Mouse (Mus musculus) MEL (cell line): Measurements from ENCODE around the gene Calcrl. TPM values are rescaled to one million over a fixed set of nuclear protein-coding genes. Genes with fewer than 3 reads are reported as not detected.
A peak's percentile ranks its signal among the peaks of the same experiment; 100 is the strongest.

Source experiments
- DNase-seq: peaks from one replicate; pipeline ENCODE4 v3.0.0; 2011; ENCODE audit warnings: low read depth, low spot score
- H3K27ac ChIP-seq: 2 replicates; pipeline ENCODE4 v1.5.1; 2012; ENCODE audit warnings: low read depth, mild to moderate bottlenecking, control low read depth, low read length, moderate library complexity; ENCODE audit not compliant: control insufficient read depth
- H3K27me3 ChIP-seq, 2 experiments: fragments of 150-350 bp in 1 of 2; sonication (generic) in 1 of 2; 2 replicates each; pipeline ENCODE4 v1.6.1; 2012; ENCODE audit warnings: low read length in 2 of 2, mild to moderate bottlenecking in 2 of 2, improper control_type of control experiment in 1 of 2, moderate library complexity in 1 of 2; ENCODE audit not compliant: insufficient read depth in 2 of 2, control insufficient read depth in 1 of 2
- H3K36me3 ChIP-seq, 2 experiments: 2 replicates each; pipeline ENCODE4 v1.6.1; 2012 to 2014; ENCODE audit warnings: low read length in 2 of 2, improper control_type of control experiment in 1 of 2, inconsistent platforms in 1 of 2, mild to moderate bottlenecking in 1 of 2; ENCODE audit not compliant: insufficient read depth in 2 of 2, control insufficient read depth in 1 of 2
- H3K4me1 ChIP-seq, 2 experiments: fragments of 150-350 bp in 1 of 2; sonication (generic) in 1 of 2; 2 replicates each; pipeline ENCODE4 v1.6.1; 2012; ENCODE audit warnings: low read length in 2 of 2, improper control_type of control experiment in 1 of 2, mild to moderate bottlenecking in 1 of 2; ENCODE audit not compliant: insufficient read depth in 2 of 2, control insufficient read depth in 1 of 2
- H3K4me3 ChIP-seq, 2 experiments: fragments of 150-350 bp in 1 of 2; sonication (generic) in 1 of 2; 2 replicates each; pipeline ENCODE4 v1.5.1; 2012; ENCODE audit warnings: low read depth in 2 of 2, low read length in 2 of 2, mild to moderate bottlenecking in 2 of 2, moderate library complexity in 2 of 2, control low read depth in 1 of 2, improper control_type of control experiment in 1 of 2; ENCODE audit not compliant: control insufficient read depth in 1 of 2, insufficient read depth in 1 of 2
- H3K79me2 ChIP-seq: 2 replicates; pipeline ENCODE4 v1.6.1; 2012; ENCODE audit warnings: mild to moderate bottlenecking, low read length, moderate library complexity; ENCODE audit not compliant: control insufficient read depth, poor library complexity, insufficient read depth
- H3K9ac ChIP-seq: 2 replicates; pipeline ENCODE4 v1.6.1; 2012; ENCODE audit warnings: low read depth, mild to moderate bottlenecking, control low read depth, low read length, moderate library complexity; ENCODE audit not compliant: control insufficient read depth, poor library complexity, severe bottlenecking
- H3K9me3 ChIP-seq: fragments of 150-350 bp; sonication (generic); replicated peaks from 2 replicates; pipeline ENCODE4 v1.6.1; 2012; ENCODE audit warnings: mild to moderate bottlenecking, low read length, improper control_type of control experiment, moderate library complexity; ENCODE audit not compliant: insufficient read depth
- BHLHE40 ChIP-seq: IDR thresholded peaks from 2 replicates; pipeline ENCODE4 v1.6.1; 2012; ENCODE audit warnings: low read depth, mild to moderate bottlenecking, inconsistent platforms, low read length, improper control_type of control experiment, borderline replicate concordance
- CHD1 ChIP-seq: IDR thresholded peaks from 2 replicates; pipeline ENCODE4 v1.6.1; 2012; ENCODE audit warnings: low read depth, mild to moderate bottlenecking, inconsistent platforms, low read length, improper control_type of control experiment
- CTCF ChIP-seq, 3 experiments: IDR thresholded peaks in 2 of 3; conservative IDR thresholded peaks in 1 of 3; 2 replicates each; pipeline ENCODE4 v1.5.1; 2011 to 2012; ENCODE audit warnings: low read length in 3 of 3, low read depth in 2 of 3, mild to moderate bottlenecking in 2 of 3, improper control_type of control experiment in 1 of 3, inconsistent platforms in 1 of 3, mixed read lengths in 1 of 3, moderate library complexity in 1 of 3; ENCODE audit not compliant: control insufficient read depth in 1 of 3, insufficient read depth in 1 of 3, poor library complexity in 1 of 3, severe bottlenecking in 1 of 3
- GABPA ChIP-seq: IDR thresholded peaks from 2 replicates; pipeline ENCODE4 v1.6.1; 2012; ENCODE audit warnings: low read depth, mild to moderate bottlenecking, inconsistent platforms, low read length, improper control_type of control experiment, moderate library complexity
- HCFC1 ChIP-seq: IDR thresholded peaks from 2 replicates; pipeline ENCODE4 v1.6.1; 2012; ENCODE audit warnings: low read depth, mild to moderate bottlenecking, inconsistent platforms, low read length, improper control_type of control experiment, moderate library complexity
- JUND ChIP-seq: IDR thresholded peaks from 2 replicates; pipeline ENCODE4 v1.6.1; 2011; ENCODE audit warnings: low read depth, mild to moderate bottlenecking, improper control_type of control experiment, low read length
- MAX ChIP-seq: IDR thresholded peaks from 2 replicates; pipeline ENCODE4 v1.6.1; 2011; ENCODE audit warnings: low read length, improper control_type of control experiment
- MAZ ChIP-seq: IDR thresholded peaks from 2 replicates; pipeline ENCODE4 v1.6.1; 2012; ENCODE audit warnings: low read depth, mild to moderate bottlenecking, inconsistent platforms, low read length, improper control_type of control experiment
- NELFE ChIP-seq: IDR thresholded peaks from 2 replicates; pipeline ENCODE4 v1.6.1; 2011; ENCODE audit warnings: low read depth, low read length, improper control_type of control experiment
- RAD21 ChIP-seq: IDR thresholded peaks from 2 replicates; pipeline ENCODE4 v1.6.1; 2011; ENCODE audit warnings: mild to moderate bottlenecking, low read depth, low read length, improper control_type of control experiment
- RCOR1 ChIP-seq: IDR thresholded peaks from 2 replicates; pipeline ENCODE4 v1.6.1; 2012; ENCODE audit warnings: low read depth, mild to moderate bottlenecking, inconsistent platforms, low read length, improper control_type of control experiment
- SIN3A ChIP-seq: IDR thresholded peaks from 2 replicates; pipeline ENCODE4 v1.6.1; 2012; ENCODE audit warnings: low read length, improper control_type of control experiment, inconsistent platforms
- USF1 ChIP-seq: IDR thresholded peaks from 2 replicates; pipeline ENCODE4 v1.6.1; 2014; ENCODE audit warnings: low read depth, mild to moderate bottlenecking, inconsistent platforms, low read length, improper control_type of control experiment, moderate library complexity
- USF2 ChIP-seq, 2 experiments: IDR thresholded peaks; 2 replicates each; pipeline ENCODE4 v1.6.1; 2011 to 2012; ENCODE audit warnings: improper control_type of control experiment in 2 of 2, low read length in 2 of 2, borderline replicate concordance in 1 of 2, inconsistent platforms in 1 of 2, low read depth in 1 of 2, mild to moderate bottlenecking in 1 of 2; ENCODE audit not compliant: insufficient read depth in 1 of 2
- ZC3H11A ChIP-seq: IDR thresholded peaks from 2 replicates; pipeline ENCODE4 v1.6.1; 2012; ENCODE audit warnings: low read depth, mild to moderate bottlenecking, inconsistent platforms, low read length, improper control_type of control experiment
- ZMIZ1 ChIP-seq: IDR thresholded peaks from 2 replicates; pipeline ENCODE4 v1.6.1; 2012; ENCODE audit warnings: low read depth, mild to moderate bottlenecking, inconsistent platforms, low read length, improper control_type of control experiment, moderate library complexity
- ZNF384 ChIP-seq: IDR thresholded peaks from 2 replicates; pipeline ENCODE4 v1.6.1; 2012; ENCODE audit warnings: low read depth, mild to moderate bottlenecking, inconsistent platforms, low read length, improper control_type of control experiment
- polyA plus RNA-seq, 2 experiments: library from polyadenylated mRNA; stranded (reverse) in 1 of 2; unstranded in 1 of 2; fragments of >175 nt in 1 of 2; fragments of >200 nt in 1 of 2; gene quantifications; 2 replicates each; pipeline versions ENCODE4 v1.2.1 to v1.2.4; 2012; ENCODE audit warnings: low replicate concordance in 2 of 2, low read depth in 1 of 2; ENCODE audit not compliant: insufficient read length in 2 of 2, insufficient read depth in 1 of 2, missing spikeins in 1 of 2
- total RNA-seq: library from RNA; depleted of rRNA; stranded (reverse); fragments of 300-350 nt; gene quantifications from 2 replicates; pipeline ENCODE4 v1.2.3, GENCODE M21; 2012

The Calcrl gene
- total and polyA plus RNA-seq, 3 experiments, result not detected

- no peak for DNase-seq
- H3K4me1 ChIP-seq, result no peaks in the 10 kb centered on the region
- H3K9me3 ChIP-seq, result no peaks in the 10 kb centered on the region
- no peaks in the 10 kb centered on the region for H3K36me3 ChIP-seq
- H3K79me2 ChIP-seq, result no peaks in the 10 kb centered on the region
- no peak overlapping the region for H3K27ac ChIP-seq
- no peak for TF ChIP-seq JUND
- TF ChIP-seq ZNF384, result peak; percentile 74
- TF ChIP-seq RCOR1, result no peak
- TF ChIP-seq, all 39 proteins: peak for 1
- Histone ChIP-seq H3K27me3 (peaks cover under 1 to 1% of the 10 kb centered on the region in 2 experiments), H3K4me3 (no peak overlapping the region), H3K9ac (no peak overlapping the region)
These were observed 43.2 kb downstream of the Calcrl start for GRCm38 (mm10) chr2:84381997-84382396.

- DNase-seq, result no peak
- peaks cover 1 to 4% of the 10 kb centered on the region in 2 experiments for H3K27me3 ChIP-seq
- TF ChIP-seq ZC3H11A (no peak), RAD21 (no peak), MAZ (no peak), CTCF (IDR thresholded peaks at IDR 0.05 in 2 of 3, conservative IDR thresholded peaks at IDR 0.05 in 1 of 3; ENCODE audit: control insufficient read depth in 1 of 3, insufficient read depth in 1 of 3, low read depth in 2 of 3, low read length in 3 of 3, poor library complexity in 1 of 3, severe bottlenecking in 1 of 3) (no peak), HCFC1 (no peak), ZNF384 (no peak), USF1 (no peak), BHLHE40 (no peak), CHD1 (no peak), GABPA (no peak), JUND (no peak), NELFE (no peak)
- H3K4me1 ChIP-seq, result no peaks in the 10 kb centered on the region
- H3K9ac ChIP-seq, result no peak overlapping the region
- no peaks in the 10 kb centered on the region for H3K9me3 ChIP-seq
- H3K36me3 ChIP-seq, result no peaks in the 10 kb centered on the region
- H3K79me2 ChIP-seq, result no peaks in the 10 kb centered on the region
- no peak overlapping the region for H3K27ac ChIP-seq
- no peak overlapping the region for H3K4me3 ChIP-seq
These were observed 44.4 kb downstream of the Calcrl start for GRCm38 (mm10) chr2:84380816-84381215.

GRCm38 (mm10) chr2:84378678-84379077, 46.5 kb downstream of the Calcrl start:
- Histone ChIP-seq H3K4me3 (no peak overlapping the region), H3K79me2 (no peaks in the 10 kb centered on the region), H3K4me1 (no peaks in the 10 kb centered on the region), H3K9ac (no peak overlapping the region), H3K36me3 (no peaks in the 10 kb centered on the region), H3K27ac (no peak overlapping the region), H3K9me3 (no peaks in the 10 kb centered on the region), H3K27me3 (peaks cover 1 to 7% of the 10 kb centered on the region in 2 experiments)
- TF ChIP-seq GABPA (no peak), NELFE (no peak), CTCF (IDR thresholded peaks at IDR 0.05 in 2 of 3, conservative IDR thresholded peaks at IDR 0.05 in 1 of 3; ENCODE audit: control insufficient read depth in 1 of 3, insufficient read depth in 1 of 3, low read depth in 2 of 3, low read length in 3 of 3, poor library complexity in 1 of 3, severe bottlenecking in 1 of 3) (no peak), ZC3H11A (no peak), ZMIZ1 (no peak), MAX (no peak), BHLHE40 (no peak), USF2 (IDR thresholded peaks at IDR 0.05; ENCODE audit: borderline replicate concordance in 1 of 2, insufficient read depth in 1 of 2, low read depth in 1 of 2, low read length in 2 of 2) (no peak), MAZ (no peak), SIN3A (no peak)
- no peak for DNase-seq
